ENCODE assay signal across 10 mouse cellular contexts in genomic region chr7:70370552-70371262, GRCm38 (mm10). TPM values are rescaled to one million over a fixed set of nuclear protein-coding genes. Genes with fewer than 3 reads are reported as not detected.
A peak's percentile ranks its signal among the peaks of the same experiment; 100 is the strongest.
DNase-seq lines count a peak whose midpoint lies in the region; ATAC-seq and TF ChIP-seq lines count a peak whose summit lies in the region.
"Had no signal": no experiment of that assay in that cellular context is flagged by ENCODE, and none has a peak within 500 bp of the region (broad histone marks: within the 10 kb centered on the region; RNA-seq: fewer than 3 reads in every experiment).

No protein-coding gene starts in this region.

- H3K36me3 ChIP-seq in heart, embryonic 15.5 days, result no peaks in the 10 kb centered on the region
- no peaks in the 10 kb centered on the region for H3K36me3 ChIP-seq in limb, embryonic 13.5 days
- H3K36me3 ChIP-seq: G1E had no signal

- DNase-seq in layer of hippocampus, adult 2 months (ENCODE audit: low spot score in 2 of 2), result no peak
- DNase-seq in layer of hippocampus, postnatal 25 days (ENCODE audit: extremely low spot score in 1 of 2, low spot score in 1 of 2), result no peak
- no peak for DNase-seq in urinary bladder, adult 18-20 months (ENCODE audit: low spot score in 2 of 2)
- no peak for DNase-seq in adrenal gland, postnatal 25 days
- DNase-seq in gastrocnemius, adult 18-20 months (ENCODE audit: low spot score), result no peak
- DNase-seq: cerebellum, adult 9-10 months had no signal

- no peaks in the 10 kb centered on the region for H3K9me3 ChIP-seq in heart, embryonic 15.5 days (replicated peaks)
- no peaks in the 10 kb centered on the region for H3K9me3 ChIP-seq in limb, embryonic 13.5 days

- no peak overlapping the region; the same call in 1 of the 2 replicates for H3K4me3 ChIP-seq in layer of hippocampus, adult 2 months
- peak overlapping the region; percentile 46 for H3K4me3 ChIP-seq in heart, embryonic 15.5 days
- peak overlapping the region; percentile 46 for H3K4me3 ChIP-seq in limb, embryonic 13.5 days
- H3K4me3 ChIP-seq in olfactory bulb, adult 2 months (ENCODE audit: insufficient read depth, low read depth, low read length), result no peak overlapping the region

- 11% methylated on average over 18 of the region's 18 CpGs for WGBS in heart, embryonic 15.5 days
- WGBS in limb, embryonic 13.5 days, result 2% methylated on average over 18 of the region's 18 CpGs
- 5% methylated on average over 18 of the region's 18 CpGs for WGBS in olfactory bulb, adult 2 months

- TF ChIP-seq CTCF in layer of hippocampus, adult 2 months (conservative IDR thresholded peaks at IDR 0.05), result no peak
- TF ChIP-seq CTCF in olfactory bulb, adult 2 months (IDR thresholded peaks at IDR 0.05; ENCODE audit: insufficient read depth, low read depth, low read length), result no peak

- peaks cover 60% of the 10 kb centered on the region for H3K27me3 ChIP-seq in heart, embryonic 15.5 days
- peaks cover 57% of the 10 kb centered on the region for H3K27me3 ChIP-seq in limb, embryonic 13.5 days

- H3K4me2 ChIP-seq in heart, embryonic 15.5 days, result peak overlapping the region; percentile 64
- H3K4me2 ChIP-seq in limb, embryonic 13.5 days (replicated peaks), result peak overlapping the region; percentile 74

- no peak for TF ChIP-seq POLR2A in olfactory bulb, adult 2 months (IDR thresholded peaks at IDR 0.05; ENCODE audit: insufficient read depth, low read depth, low read length)

- H3K9ac ChIP-seq in heart, embryonic 15.5 days, result no peak overlapping the region
- no peak overlapping the region for H3K9ac ChIP-seq in limb, embryonic 13.5 days

- H3K27ac ChIP-seq in layer of hippocampus, adult 2 months, result peak overlapping the region; percentile 75
- H3K27ac ChIP-seq in heart, embryonic 15.5 days, result no peak overlapping the region
- no peak overlapping the region for H3K27ac ChIP-seq in limb, embryonic 13.5 days
- peak overlapping the region; percentile 48; the same call in 1 of the 2 replicates for H3K27ac ChIP-seq in olfactory bulb, adult 2 months (ENCODE audit: insufficient read depth, low read depth, low read length)

- ATAC-seq in heart, embryonic 15.5 days (replicated peaks; ENCODE audit: insufficient number of reproducible peaks, insufficient read depth, low FRiP score, low read depth), result no peak
- no peak for ATAC-seq in limb, embryonic 13.5 days (ENCODE audit: low FRiP score, low read depth)

- peaks cover 16% of the 10 kb centered on the region for H3K4me1 ChIP-seq in heart, embryonic 15.5 days (replicated peaks)
- peaks cover 29% of the 10 kb centered on the region for H3K4me1 ChIP-seq in limb, embryonic 13.5 days
- peaks cover 2% of the 10 kb centered on the region; the same call in 1 of the 2 replicates for H3K4me1 ChIP-seq in olfactory bulb, adult 2 months (ENCODE audit: control insufficient read depth, insufficient read depth, low read length)

RNA-seq across cellular contexts. Expression of gene Nr2f2, which starts 4.2 kb away (rescaled TPM):
- total RNA-seq in layer of hippocampus, adult 2 months (2021), result 10 to 100 TPM; 35.8 to 48.5 TPM
- 10 to 100 TPM; 40.8 to 45.1 TPM for total RNA-seq in layer of hippocampus, postnatal 25 days (2021)
- polyA plus RNA-seq in heart, embryonic 15.5 days (2015; fragmentation: Nextera tagmentation; extraction: Ambion mirVana), result 25.1 and 27.6 TPM in 2 replicates
- polyA plus RNA-seq in limb, embryonic 13.5 days (2015; fragmentation: Nextera tagmentation; extraction: Ambion mirVana), result 62.3 and 65.9 TPM in 2 replicates
- polyA plus RNA-seq in olfactory bulb, adult 2 months (2012; ENCODE audit: insufficient read depth, insufficient read length, low replicate concordance, missing spikeins), result not detected in 2 replicates
- 101 and 117 TPM in 2 replicates for total RNA-seq in adrenal gland, postnatal 25 days (2021)
- total RNA-seq in gastrocnemius, adult 18-20 months (2021), result 10 to 100 TPM; 18.6 to 25.1 TPM
- polyA plus RNA-seq: G1E had no signal

Comparison
In these comparisons a context has a peak if more than half of its experiments do, and no peak if none do; other contexts are left out.
1. H3K27ac ChIP-seq: peak in layer of hippocampus, adult 2 months (single experiment) and olfactory bulb, adult 2 months (single experiment); none in heart, embryonic 15.5 days (single experiment) and limb, embryonic 13.5 days (single experiment).
2. H3K4me3 ChIP-seq: peak in heart, embryonic 15.5 days (single experiment) and limb, embryonic 13.5 days (single experiment); none in layer of hippocampus, adult 2 months (single experiment) and olfactory bulb, adult 2 months (single experiment).